Mouse (Mus musculus): ENCODE results near the gene Catsperz. TPM values are rescaled to one million over a fixed set of nuclear protein-coding genes. Genes with fewer than 3 reads are reported as not detected.
A peak's percentile ranks its signal among the peaks of the same experiment; 100 is the strongest.

Catsperz gene
- polyA plus RNA-seq, 1 experiment from 2014 or later: 3.0 TPM

- peak within 1 kb of the TSS; percentile 89 for H3K9ac ChIP-seq
- H3K4me2 ChIP-seq (replicated peaks): peak within 1 kb of the TSS; percentile 98
- H3K9me3 ChIP-seq: no peaks in the 10 kb centered on the region
- peaks cover 24% of the 10 kb centered on the region for H3K4me1 ChIP-seq
- peak; percentile 88 for ATAC-seq (ENCODE audit: low FRiP score, low read depth)
- WGBS: under 1% methylated on average over 27 of the region's 27 CpGs
- peak within 1 kb of the TSS; percentile 70 for H3K4me3 ChIP-seq
- H3K36me3 ChIP-seq: peaks cover 11% of the 10 kb centered on the region; the same call in 1 of the 2 replicates
- H3K27ac ChIP-seq: peak within 1 kb of the TSS; percentile 90
- 0 out of 2 replicates have a peak, but pooled peaks cover 4% of the 10 kb centered on the region for H3K27me3 ChIP-seq
Measured at GRCm38 (mm10) chr19:6942249-6942691, 17.1 kb upstream of the Catsperz start, which contains the start of gene Gpr137. Gene Gpr137 (minus strand): TSS chr19:6942480.

- peaks cover 11% of the 10 kb centered on the region; the same call in 1 of the 2 replicates for H3K36me3 ChIP-seq
- peaks cover 24% of the 10 kb centered on the region for H3K4me1 ChIP-seq
- ATAC-seq (ENCODE audit: low FRiP score, low read depth): peak; percentile 77
- H3K27me3 ChIP-seq: peaks cover 7% of the 10 kb centered on the region; the same call in 1 of the 2 replicates
- H3K9me3 ChIP-seq: no peaks in the 10 kb centered on the region
- peak within 1 kb of the TSS; percentile 89 for H3K9ac ChIP-seq
- peak within 1 kb of the TSS; percentile 90 for H3K27ac ChIP-seq
- peak within 1 kb of the TSS; percentile 70 for H3K4me3 ChIP-seq
- H3K4me2 ChIP-seq (replicated peaks): peak within 1 kb of the TSS; percentile 98
- under 1% methylated on average over 83 of the region's 83 CpGs for WGBS
Measured at GRCm38 (mm10) chr19:6941372-6942248, 16.4 kb upstream of the Catsperz start, which contains the start of gene Bad. Gene Bad (plus strand): TSS chr19:6941861.

- peak overlapping the region; percentile 89 for H3K9ac ChIP-seq
- no peak overlapping the region for H3K27ac ChIP-seq
- H3K36me3 ChIP-seq: peaks cover 5% of the 10 kb centered on the region; the same call in 1 of the 2 replicates
- 22% methylated on average over 28 of the region's 29 CpGs for WGBS
- peak overlapping the region; percentile 70 for H3K4me3 ChIP-seq
- peaks cover 24% of the 10 kb centered on the region for H3K4me1 ChIP-seq
- peak overlapping the region; percentile 98 for H3K4me2 ChIP-seq (replicated peaks)
- peak; percentile 2; the same call in 1 of the 2 replicates for ATAC-seq (ENCODE audit: low FRiP score, low read depth)
- H3K27me3 ChIP-seq: peaks cover 16% of the 10 kb centered on the region
- H3K9me3 ChIP-seq: no peaks in the 10 kb centered on the region
Measured at GRCm38 (mm10) chr19:6940396-6941351, 15.5 kb upstream of the Catsperz start.

GRCm38 (mm10) chr19:6939106-6940002 lies 14.2 kb upstream of the Catsperz start:
- H3K36me3 ChIP-seq: no peaks in the 10 kb centered on the region
- 89% methylated on average over 20 of the region's 20 CpGs for WGBS
- peaks cover 29% of the 10 kb centered on the region for H3K27me3 ChIP-seq
- no peak overlapping the region for H3K9ac ChIP-seq
- no peak overlapping the region for H3K4me3 ChIP-seq
- H3K27ac ChIP-seq: no peak overlapping the region
- H3K9me3 ChIP-seq: no peaks in the 10 kb centered on the region
- peak overlapping the region; percentile 98; the same call in 1 of the 2 replicates for H3K4me2 ChIP-seq (replicated peaks)
- peaks cover 24% of the 10 kb centered on the region for H3K4me1 ChIP-seq
- no peak for ATAC-seq (ENCODE audit: low FRiP score, low read depth)

GRCm38 (mm10) chr19:6937541-6938465 lies 12.6 kb upstream of the Catsperz start:
- H3K27me3 ChIP-seq: peaks cover 44% of the 10 kb centered on the region
- H3K36me3 ChIP-seq: no peaks in the 10 kb centered on the region
- H3K4me1 ChIP-seq: peaks cover 28% of the 10 kb centered on the region
- ATAC-seq (ENCODE audit: low FRiP score, low read depth): no peak
- no peak overlapping the region for H3K27ac ChIP-seq
- 78% methylated on average over 16 of the region's 16 CpGs for whole genome bisulfite sequencing
- H3K4me2 ChIP-seq (replicated peaks): no peak overlapping the region
- no peak overlapping the region for H3K9ac ChIP-seq
- H3K4me3 ChIP-seq: no peak overlapping the region
- H3K9me3 ChIP-seq: no peaks in the 10 kb centered on the region

GRCm38 (mm10) chr19:6936299-6936698 lies 11.1 kb upstream of the Catsperz start:
- no peak overlapping the region for H3K27ac ChIP-seq
- H3K9ac ChIP-seq: no peak overlapping the region
- H3K4me1 ChIP-seq: peaks cover 25% of the 10 kb centered on the region
- no peaks in the 10 kb centered on the region for H3K9me3 ChIP-seq
- H3K27me3 ChIP-seq: peaks cover 59% of the 10 kb centered on the region
- no peaks in the 10 kb centered on the region for H3K36me3 ChIP-seq
- no peak overlapping the region for H3K4me3 ChIP-seq
- ATAC-seq (ENCODE audit: low FRiP score, low read depth): no peak
- WGBS: 15% methylated on average over 3 of the region's 3 CpGs
- H3K4me2 ChIP-seq (replicated peaks): no peak overlapping the region

GRCm38 (mm10) chr19:6934195-6934977 lies 9.2 kb upstream of the Catsperz start, which contains the start of gene Kcnk4:
Gene Kcnk4 (minus strand): TSS chr19:6934515.
- H3K9me3 ChIP-seq: no peaks in the 10 kb centered on the region
- no peaks in the 10 kb centered on the region for H3K36me3 ChIP-seq
- peak within 1 kb of the TSS; percentile 73 for H3K4me2 ChIP-seq (replicated peaks)
- no peak for ATAC-seq (ENCODE audit: low FRiP score, low read depth)
- H3K9ac ChIP-seq: peak within 1 kb of the TSS; percentile 58
- WGBS: 12% methylated on average over 23 of the region's 23 CpGs
- H3K4me1 ChIP-seq: peaks cover 11% of the 10 kb centered on the region
- H3K27ac ChIP-seq: no peak within 1 kb of the TSS
- peaks cover 77% of the 10 kb centered on the region for H3K27me3 ChIP-seq
- peak within 1 kb of the TSS; percentile 44 for H3K4me3 ChIP-seq

- Histone ChIP-seq H3K4me1 (peaks cover 11% of the 10 kb centered on the region), H3K27ac (no peak overlapping the region), H3K36me3 (no peaks in the 10 kb centered on the region), H3K4me3 (peak overlapping the region; percentile 44), H3K4me2 (replicated peaks) (peak overlapping the region; percentile 73), H3K9me3 (no peaks in the 10 kb centered on the region), H3K27me3 (peaks cover 85% of the 10 kb centered on the region), H3K9ac (peak overlapping the region; percentile 58)
- peak; percentile 34; the same call in 1 of the 2 replicates for ATAC-seq (ENCODE audit: low FRiP score, low read depth)
- 5% methylated on average over 58 of the region's 58 CpGs for WGBS
Measured at GRCm38 (mm10) chr19:6933436-6934194, 8.4 kb upstream of the Catsperz start.

- peak overlapping the region; percentile 73 for H3K4me2 ChIP-seq (replicated peaks)
- H3K27ac ChIP-seq: no peak overlapping the region
- no peak for ATAC-seq (ENCODE audit: low FRiP score, low read depth)
- H3K9ac ChIP-seq: no peak overlapping the region
- H3K4me1 ChIP-seq: peaks cover 11% of the 10 kb centered on the region
- H3K4me3 ChIP-seq: peak overlapping the region; percentile 44; the same call in 1 of the 2 replicates
- 14% methylated on average over 4 of the region's 4 CpGs for WGBS
- H3K36me3 ChIP-seq: no peaks in the 10 kb centered on the region
- peaks cover 90% of the 10 kb centered on the region for H3K27me3 ChIP-seq
- H3K9me3 ChIP-seq: no peaks in the 10 kb centered on the region
Measured at GRCm38 (mm10) chr19:6933102-6933435, 7.9 kb upstream of the Catsperz start.
